Mouse (Mus musculus): ENCODE measurements around the gene Vamp4.

The Vamp4 gene

DNA sequence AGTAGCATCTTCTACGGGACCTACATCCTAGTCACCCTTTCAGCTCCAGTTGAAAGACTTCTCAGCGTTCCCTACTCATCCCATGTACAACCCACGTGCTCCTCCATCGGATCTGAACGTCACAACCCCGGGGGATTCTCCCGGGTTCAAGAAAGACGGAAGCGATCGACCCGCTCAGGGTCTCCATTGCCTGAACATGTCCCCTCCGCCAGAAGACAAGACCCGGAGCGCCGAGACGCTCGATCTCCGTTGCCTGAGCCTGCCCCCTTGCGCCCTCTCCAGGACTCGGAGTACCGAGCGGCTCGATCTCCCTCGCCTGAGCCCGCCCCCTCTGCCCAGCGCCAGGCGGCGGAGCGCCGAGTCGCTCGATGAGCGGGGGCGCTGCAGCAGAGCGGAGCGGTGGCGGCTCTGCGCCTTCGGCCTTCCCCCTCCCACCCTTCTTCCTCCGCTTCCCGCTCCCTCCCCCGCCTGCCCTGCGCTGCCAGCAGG, at the start of gene Vamp4:
Gene Vamp4 (plus strand): TSS at position 256 of the 489 bp plus-strand sequence.
- peak; percentile 96 for DNase-seq (ENCODE audit: inconsistent ontology term)

DNA sequence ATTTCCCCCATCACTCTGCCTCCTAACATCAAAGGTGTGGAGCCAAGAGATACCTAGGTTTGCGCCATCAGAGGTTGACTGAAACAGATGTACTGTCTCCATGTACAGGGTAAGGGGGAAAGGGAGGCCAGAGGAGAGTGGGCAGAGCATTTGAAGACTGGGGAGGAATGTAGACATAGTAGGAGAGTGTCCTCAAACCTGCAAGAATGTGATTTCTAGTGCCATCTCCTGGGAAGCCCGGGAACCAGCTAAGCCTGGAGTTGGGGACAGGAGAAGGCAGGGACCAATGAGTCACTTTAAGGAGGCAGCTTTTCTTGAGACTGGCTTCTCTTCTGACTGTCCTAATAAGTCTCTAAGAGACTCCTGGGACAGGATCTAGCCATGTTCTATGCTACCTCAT, 40.7 kb upstream of the Vamp4 start:
- DNase-seq (ENCODE audit: inconsistent ontology term): peak; percentile 9

DNA sequence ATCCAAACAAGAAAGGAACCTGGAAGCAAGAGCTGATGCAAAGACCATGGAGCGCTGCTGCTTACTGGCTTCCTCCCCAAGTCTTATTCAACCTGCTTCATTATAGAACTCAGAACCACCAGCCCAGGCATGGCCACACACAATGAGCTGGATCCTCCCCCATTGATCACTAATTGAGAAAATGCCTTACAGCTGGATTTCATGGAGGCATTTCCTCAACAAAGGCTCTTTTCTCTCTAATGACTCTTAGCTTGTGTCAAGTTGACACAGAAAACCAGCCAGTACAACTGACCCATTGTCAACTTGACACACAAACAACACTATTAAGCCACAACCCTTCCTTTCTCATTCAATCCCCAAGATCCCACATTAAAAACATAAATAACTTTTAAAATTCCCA, 39.6 kb upstream of the Vamp4 start:
- peak; percentile 42 for DNase-seq (ENCODE audit: inconsistent ontology term)

DNA sequence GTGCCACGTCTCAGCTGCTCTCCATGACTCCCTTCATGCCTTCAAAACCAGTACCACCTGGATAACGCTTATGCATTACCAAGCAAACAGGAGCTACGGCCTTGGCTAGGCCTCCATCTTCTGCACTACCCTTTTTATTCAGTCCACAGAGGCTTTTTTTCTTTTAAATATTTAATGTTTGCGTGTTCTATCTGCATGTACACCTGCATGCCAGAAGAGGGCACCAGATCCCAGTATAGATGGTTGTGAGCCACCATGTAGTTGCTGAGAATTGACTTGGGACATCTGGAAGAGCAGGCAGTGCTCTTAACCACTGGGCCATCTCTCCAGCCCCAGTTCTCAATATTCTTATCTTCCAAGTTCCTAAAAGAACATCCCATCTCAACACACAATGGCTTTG, 38.7 kb upstream of the Vamp4 start:
- DNase-seq (ENCODE audit: inconsistent ontology term): no peak

DNA sequence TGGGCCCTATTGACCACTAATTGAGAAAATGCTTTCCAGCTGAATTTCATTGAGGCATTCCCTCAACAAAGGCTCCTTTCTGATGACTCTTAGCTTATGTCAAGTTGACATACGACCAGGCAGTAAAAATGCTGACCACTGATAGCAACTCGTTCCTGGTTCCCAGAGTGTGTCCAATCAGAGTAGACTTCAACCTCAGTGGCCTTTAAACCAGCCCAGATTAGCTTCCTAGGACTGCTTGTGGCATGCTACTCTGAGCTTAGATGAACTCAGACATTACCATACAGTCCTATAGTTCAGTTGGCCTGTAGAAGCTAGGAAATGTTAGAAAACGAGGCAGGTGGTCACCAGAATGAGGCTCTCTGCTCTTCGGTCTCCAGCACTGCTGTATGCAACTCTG, 38.0 kb upstream of the Vamp4 start:
- DNase-seq (ENCODE audit: inconsistent ontology term): no peak

DNA sequence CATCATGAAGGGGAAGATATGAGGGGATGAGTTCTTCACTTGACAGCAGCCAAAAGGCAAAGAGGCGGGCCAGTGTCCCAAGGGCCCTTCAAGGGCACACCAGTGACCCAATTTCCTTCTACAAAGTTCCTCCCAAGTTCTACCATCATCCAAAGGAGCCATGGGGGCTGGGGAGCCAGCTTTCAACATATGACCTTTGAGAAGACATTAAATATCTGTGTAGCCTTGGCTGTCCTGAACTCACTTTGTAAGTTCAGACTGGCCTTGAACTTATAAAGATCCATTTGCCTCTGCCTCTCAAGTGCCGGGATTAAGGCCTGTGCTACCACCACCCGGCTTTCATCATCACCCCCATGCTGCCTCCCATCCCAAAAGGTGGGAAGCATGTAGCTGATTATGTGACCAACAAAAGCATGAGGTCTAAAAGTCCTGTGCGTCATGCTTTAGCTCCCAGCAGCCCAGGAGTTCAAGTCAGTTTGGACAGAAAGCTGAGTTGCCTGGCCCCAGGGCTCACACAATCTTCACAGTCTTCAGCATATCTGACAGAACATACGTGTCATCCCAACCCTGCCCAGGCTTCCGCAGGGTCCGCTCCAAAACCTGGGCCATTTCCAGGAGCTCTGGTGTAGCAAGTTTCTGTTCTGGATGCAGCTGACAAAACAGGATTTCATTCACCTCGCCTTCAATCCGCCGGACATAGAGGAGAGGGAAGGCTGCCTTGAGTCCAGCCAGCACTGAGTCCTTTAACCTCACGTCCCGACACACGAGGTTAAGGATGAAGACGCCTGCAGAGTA, 36.4 kb upstream of the Vamp4 start:
- no peak for DNase-seq (ENCODE audit: inconsistent ontology term)

DNA sequence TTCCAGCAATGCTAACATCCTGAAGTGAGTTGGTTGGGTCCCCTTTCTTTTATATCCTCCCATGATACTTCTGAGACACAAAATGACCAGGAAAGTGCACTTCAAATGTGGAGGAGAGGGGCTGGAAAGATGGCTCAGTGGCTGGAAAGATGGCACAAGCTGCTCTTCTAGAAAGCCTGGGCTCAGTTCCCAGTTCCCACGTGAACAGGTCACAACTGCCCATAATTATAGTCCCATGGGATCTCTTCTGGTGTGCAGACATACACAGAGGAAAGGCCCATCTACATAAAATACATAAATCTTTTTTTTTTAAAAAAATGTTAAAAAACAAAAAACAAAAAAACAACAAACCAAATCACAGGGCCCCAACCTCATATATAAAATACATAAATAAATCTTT, 27.1 kb upstream of the Vamp4 start:
- DNase-seq (ENCODE audit: inconsistent ontology term): no peak

DNA sequence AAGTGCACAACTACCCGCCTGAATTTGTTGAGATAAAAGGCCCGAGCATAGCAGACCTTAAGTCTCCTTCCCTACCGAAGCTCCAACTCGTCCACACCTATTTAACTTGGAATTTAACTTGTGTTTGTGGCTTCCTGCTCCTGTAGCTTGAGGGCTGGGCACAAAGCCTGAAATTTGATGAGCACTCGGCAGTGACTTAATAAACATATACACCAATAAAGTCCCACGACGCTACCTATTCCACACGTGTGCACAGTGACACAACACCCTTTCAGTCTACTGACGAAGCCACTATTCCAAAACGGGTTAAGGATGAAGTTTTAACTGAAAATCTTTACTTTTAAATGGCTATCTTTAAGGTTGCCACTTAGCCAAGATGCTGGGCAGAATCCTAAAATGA, 22.7 kb upstream of the Vamp4 start:
- peak; percentile 8 for DNase-seq (ENCODE audit: inconsistent ontology term)

DNA sequence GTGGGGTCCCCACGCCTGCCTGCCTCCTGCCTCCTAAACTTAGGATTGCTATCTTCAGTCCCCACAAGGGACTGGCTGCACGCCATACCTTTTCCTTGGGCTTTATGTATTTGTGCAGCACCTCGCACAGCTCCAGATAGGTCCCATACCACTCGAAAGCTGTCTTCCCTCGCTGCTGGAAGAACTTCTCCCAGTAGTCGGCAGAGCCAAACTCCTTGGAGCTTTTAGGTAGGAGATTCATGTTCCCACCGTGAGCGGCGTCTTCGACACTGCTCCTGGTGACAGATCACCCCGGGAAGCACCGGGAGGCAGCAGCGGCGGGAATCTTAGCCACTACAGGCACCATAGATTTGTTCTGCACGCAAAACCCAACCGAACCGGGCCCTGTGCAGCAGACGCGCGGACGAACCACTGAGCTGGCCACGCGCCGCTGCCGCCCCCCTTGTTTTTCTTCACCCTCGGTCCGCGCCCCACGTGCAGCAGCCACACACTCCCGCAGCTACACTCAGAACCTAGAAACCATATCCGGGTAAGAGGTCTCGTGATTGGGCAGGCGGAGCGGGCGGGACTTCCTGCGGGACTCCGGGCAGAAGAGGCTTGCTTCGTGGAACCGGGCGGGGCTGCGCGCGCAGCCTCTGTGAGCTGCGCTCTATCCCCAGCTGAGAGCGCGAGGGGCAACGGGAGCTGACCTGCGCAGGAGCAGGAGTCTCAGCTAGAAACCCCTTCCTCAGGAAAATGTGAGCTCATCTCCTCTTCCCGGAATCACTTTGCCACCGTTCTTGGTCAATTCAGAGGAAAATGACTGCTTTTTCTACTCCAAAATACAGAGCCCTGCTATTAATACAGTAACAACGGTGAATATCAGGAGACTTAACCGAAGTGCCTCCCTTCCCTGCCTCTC, 22.0 kb upstream of the Vamp4 start, which contains the start of gene Mettl13:
Gene Mettl13 (minus strand): TSS at position 536 of the 901 bp plus-strand sequence.
- peak; percentile 95 for DNase-seq (ENCODE audit: inconsistent ontology term)

DNA sequence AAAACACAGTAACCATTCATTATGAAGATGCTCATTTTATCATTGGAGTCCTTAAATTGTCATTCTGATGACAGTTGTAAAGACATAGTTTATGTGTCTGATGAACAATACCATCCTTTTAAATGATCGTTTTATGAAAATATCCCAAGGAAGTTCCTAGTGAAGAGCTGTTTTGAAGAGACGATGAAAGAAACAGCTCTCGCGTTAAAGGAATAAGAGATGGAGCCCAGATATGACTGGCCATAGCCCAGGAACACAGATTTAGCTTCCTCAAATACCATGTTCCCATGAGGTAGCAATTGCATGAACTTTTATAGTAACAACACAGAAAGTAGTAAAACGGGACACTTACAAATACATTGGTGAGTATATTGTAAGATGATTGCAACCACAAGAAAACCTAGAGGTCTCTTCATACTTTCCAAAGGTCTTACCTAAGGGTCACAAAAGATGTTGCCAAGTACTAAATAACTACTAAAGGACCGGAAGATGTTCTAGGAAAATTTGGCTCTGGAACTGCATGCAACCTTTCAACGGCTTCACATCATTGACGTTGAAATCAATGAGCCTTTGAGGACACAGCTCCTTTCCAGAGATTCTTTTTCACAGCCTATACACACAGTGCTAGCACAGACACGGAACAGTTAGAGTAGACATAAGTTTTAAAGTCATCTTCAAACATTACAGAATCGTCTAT, 21.2 kb upstream of the Vamp4 start:
- DNase-seq (ENCODE audit: inconsistent ontology term): no peak

DNA sequence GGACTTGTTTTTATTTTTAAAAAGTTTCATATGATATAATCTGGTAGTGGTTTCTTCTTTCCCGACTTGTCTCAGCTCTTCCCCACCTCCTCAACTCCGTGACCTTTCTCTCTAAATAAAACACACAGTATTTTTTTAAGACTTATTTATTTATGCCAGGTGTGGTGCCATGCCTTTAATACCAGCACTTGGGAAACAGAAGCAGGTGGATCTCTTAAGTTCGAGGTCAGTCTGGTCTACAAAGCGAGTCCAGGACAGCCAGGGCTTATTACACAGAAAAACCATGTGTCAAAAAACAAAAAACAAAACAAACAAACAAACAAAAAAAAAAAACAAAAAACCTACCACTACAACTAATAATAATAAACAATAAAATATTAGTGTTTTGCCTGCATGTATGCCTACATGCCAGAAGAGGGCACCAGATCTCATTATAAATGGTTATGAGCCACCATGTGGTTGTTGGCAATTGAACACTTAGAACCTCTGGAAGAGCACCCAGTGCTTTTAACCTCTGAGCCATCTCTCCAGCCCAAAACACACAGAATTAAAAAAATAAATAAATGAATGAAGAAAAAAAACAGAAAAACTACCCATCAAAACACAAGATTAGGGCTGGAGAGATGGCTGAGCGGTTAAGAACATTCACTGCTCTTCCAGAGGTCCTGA, 20.6 kb upstream of the Vamp4 start:
- DNase-seq (ENCODE audit: inconsistent ontology term): peak; percentile 17

DNA sequence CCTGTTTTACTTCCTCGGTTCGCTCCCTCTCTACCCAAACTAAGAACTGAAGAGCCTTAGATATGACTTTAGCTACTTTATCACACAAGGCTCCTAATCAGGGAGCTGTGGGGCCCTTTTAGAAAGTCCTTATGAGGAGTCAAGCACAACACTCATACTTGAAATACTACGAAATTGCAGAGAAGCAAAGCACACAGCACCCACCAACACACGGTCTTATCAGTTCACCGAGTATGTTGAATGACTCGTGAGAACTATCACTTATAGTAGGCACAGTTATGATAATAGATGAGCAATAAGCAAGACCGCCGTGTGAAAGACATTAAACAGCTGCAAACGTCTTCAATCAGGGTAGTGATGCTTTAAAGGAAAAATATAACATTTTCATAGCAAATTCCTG, 17.4 kb upstream of the Vamp4 start:
- DNase-seq (ENCODE audit: inconsistent ontology term): no peak

DNA sequence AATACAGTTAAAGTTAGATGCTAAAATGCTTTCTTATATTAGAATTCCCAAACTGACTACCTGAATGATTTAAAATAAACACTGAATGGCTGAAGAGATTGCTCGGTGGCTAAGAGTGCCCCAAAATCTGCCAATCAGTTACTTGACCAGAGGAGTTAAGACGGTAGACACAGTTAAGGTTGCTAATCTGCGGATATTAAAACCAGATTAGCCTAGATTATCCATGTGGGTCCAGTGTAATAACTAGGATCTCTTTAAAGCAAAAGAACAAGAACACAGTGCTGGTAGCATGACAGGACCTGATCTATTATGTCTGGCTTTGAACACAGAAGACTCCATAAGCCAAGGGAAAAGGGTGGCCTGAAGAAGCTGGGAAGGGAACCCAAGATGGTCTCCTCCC, 16.1 kb upstream of the Vamp4 start:
- no peak for DNase-seq (ENCODE audit: inconsistent ontology term)

DNA sequence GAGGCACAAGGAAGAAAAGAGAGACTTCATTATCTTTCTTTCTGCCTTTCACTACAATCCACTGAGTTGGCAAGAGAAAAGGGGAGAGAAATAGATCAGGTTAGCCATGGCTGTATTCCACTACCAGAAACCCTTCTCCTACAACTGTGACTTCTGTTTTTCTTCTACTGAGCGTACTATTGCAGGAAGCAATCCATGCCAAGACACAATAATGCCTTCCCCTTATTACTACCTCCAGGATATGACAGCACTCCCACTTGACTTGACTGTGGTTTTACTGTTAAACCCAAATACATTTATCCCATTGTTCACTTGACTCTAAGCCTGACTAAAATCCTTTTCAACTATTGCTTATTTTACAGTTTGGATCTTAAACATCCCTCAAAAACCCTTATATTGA, 7.1 kb upstream of the Vamp4 start:
- no peak for DNase-seq (ENCODE audit: inconsistent ontology term)

DNA sequence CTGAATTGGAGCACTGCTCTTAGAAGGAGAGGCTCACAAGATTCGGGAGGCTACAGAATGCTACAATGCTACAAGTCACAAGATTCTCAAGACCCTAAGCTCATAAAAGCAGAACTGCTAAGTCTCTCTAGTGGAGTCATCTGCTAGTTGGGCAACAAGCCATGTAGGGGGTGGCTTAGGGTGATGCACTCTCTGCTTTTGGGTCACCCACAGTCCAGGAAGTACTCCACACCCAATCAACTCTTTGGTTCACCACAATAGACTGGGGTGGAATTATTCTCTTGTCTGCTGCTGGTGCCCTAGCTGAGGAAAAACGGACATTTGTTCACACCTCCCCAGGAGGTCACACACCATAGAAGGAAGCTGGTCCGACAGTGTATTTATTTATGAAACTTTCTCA, 5.3 kb upstream of the Vamp4 start:
- peak; percentile 24 for DNase-seq (ENCODE audit: inconsistent ontology term)

DNA sequence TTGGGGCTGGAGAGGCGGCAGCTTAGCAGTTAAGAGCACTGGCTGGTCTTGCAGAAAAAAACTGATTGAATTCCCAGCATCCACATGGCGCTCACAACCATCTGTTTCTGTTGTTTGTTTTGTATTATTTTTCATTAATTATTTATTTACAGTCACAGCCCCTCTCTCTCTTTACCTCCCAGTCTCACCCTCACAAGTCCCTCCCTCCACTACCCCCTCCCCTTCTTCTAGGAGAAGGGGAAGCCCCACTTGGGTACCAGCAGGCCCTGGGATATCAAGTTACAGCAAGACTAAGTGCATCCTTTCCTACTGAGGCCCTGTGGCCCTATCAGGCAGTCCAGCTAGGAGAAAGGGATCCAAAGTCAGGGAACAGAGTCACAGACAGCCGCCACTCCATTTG, 3.0 kb upstream of the Vamp4 start:
- DNase-seq (ENCODE audit: inconsistent ontology term): no peak

DNA sequence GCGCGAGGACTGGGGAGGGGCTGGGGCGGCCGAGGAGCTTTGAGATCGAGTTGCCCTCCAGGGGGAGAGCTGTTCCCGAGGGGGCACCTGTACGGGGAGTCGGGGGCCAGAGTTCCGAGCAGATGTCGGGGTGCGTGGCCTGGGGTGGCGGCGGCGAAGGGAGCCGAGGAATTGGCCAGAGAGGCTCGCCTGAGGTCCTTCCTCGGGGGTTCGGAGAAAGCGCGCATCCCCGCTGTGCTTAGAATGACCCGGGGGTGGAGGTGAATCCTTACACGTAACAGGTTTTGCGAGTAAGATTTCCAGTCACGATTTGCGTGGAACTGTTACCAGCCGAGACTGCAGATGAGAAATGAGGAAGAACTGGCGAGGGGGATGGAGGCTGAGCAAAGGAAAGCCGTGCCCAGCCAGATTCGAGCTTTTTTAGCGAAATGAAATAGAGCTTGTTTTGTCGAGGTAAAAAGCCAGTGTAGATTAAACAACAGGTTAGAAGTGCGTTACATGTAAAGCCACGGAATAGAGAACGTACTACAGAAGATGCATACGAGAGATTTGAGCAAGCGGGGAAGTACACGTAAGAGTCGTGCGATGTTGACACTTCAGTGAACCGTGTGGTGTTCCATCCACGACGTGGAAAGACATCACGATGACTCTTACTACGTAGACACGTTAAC, 751 bp downstream of the Vamp4 start:
- peak; percentile 12 for DNase-seq (ENCODE audit: inconsistent ontology term)

DNA sequence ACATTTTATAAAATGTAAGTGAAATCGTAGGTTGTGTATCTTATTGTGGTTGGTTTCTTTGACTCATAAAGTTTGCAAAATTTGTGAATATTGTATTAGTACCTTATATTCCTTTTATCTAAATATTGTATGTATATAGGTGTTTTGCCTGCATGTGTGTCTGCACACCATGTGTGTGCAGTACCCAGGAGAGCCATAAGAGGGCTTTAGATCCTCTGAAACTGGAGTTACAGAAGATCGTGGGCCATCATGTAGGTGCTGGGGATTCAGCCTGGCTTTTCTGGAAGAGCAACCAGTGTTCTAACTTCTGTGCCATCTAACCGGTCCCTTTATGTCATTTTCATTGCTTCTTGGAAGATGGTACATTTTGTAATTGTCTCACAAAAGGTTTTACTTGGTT, 4.8 kb downstream of the Vamp4 start:
- DNase-seq (ENCODE audit: inconsistent ontology term): no peak

DNA sequence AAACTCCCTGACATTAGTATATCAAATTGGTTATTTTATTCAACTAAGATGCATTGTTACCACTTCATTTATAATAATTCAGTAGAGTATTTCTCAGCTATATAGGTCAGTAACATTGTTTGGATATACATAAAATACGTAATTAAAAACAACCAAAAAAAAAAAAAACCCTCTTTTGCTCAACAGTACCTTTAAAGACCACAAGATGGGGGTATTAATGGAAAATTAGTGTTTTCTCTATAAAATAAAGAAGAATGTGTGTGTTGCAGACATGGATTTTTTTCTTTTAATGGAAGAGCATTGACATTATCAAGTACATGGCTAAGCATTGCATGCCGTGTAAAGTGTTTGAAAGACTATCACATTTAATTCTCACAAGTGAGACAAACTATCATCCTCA, 12.6 kb downstream of the Vamp4 start:
- peak; percentile 2 for DNase-seq (ENCODE audit: inconsistent ontology term)

DNA sequence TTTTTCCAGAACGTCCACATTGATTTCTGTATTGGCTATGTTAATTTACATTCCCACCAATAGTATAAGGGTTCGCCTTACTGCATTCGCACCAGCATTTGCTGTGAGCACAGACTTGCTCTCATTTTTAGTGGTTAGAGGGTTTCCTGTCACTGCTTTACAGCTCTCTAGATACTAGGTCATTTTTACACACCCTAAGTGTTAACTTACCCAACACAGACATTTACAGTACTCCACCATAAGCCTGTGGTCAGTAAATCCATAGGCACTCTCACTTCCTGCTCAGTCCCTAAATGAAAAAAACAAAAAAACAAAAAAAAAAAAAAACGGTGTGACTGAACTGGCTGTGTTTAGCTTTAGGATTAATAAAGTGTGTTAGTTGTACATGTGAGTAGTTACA, 16.0 kb downstream of the Vamp4 start:
- DNase-seq (ENCODE audit: inconsistent ontology term): no peak

DNA sequence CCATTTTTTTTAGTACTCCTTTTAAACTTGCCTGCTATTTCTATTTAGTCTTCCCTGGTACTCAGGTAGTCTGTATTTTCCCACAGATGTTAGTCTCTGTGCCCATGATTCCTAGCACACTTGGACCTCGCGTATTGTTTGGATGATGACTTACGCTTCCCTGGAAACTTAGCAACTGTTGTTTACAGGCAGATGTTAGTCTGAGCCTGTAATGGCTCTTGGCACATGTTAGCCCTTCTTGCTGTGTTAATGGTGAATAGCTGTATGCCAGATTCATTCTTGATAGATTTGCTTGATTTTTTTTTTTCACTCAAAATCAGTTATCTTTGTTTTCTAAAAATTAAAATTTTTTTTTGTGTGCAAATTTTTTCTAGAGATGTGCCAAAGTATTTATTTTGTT, 18.3 kb downstream of the Vamp4 start:
- DNase-seq (ENCODE audit: inconsistent ontology term): no peak
